Mouse (Mus musculus): Measurements from ENCODE around the gene Smco3.
"Not testable (repeated sequence)": the region's sequence is repeated elsewhere in the genome, so short reads cannot be mapped to it uniquely, and the experiment has no call there.

- TF ChIP-seq CTCF, POLR2A (IDR thresholded peaks at IDR 0.05; ENCODE audit: extremely low read depth, insufficient read depth, low read length): not testable (repeated sequence)
Measured at GRCm38 (mm10) chr6:136884766-136885165, 49.5 kb upstream of the Smco3 start.

Data from cortical plate, adult 2 months (tissue).